Mouse (Mus musculus) midbrain, postnatal 0 days (tissue): ENCODE measurements around the gene Zfp763. TPM values are rescaled to one million over a fixed set of nuclear protein-coding genes. Genes with fewer than 3 reads are reported as not detected.

ENCODE experiments used
- ATAC-seq: fragments of 200-750 bp; cut with Nextera tagmentation; 2 replicates; pipeline ENCODE4 v1.8.0; 2017; ENCODE audit warnings: moderate number of reproducible peaks, mild to moderate bottlenecking, moderate TSS enrichment, moderate library complexity; ENCODE audit not compliant: low FRiP score
- DNase-seq: peaks from one replicate; pipeline ENCODE4 v3.0.0-alpha.2; 2015; ENCODE audit warnings: low spot score
- H3K27ac ChIP-seq: fragments of 300-500 bp; sonication (generic); 2 replicates; pipeline ENCODE4 v1.5.1; 2014; ENCODE audit warnings: low read depth, mild to moderate bottlenecking, low read length, mixed read lengths
- H3K27me3 ChIP-seq: fragments of 300-500 bp; sonication (generic); 2 replicates; pipeline ENCODE4 v1.6.1; 2014; ENCODE audit warnings: low read length, control low read depth, mixed read lengths; ENCODE audit not compliant: insufficient read depth
- H3K36me3 ChIP-seq: fragments of 300-500 bp; sonication (generic); 2 replicates; pipeline ENCODE4 v1.6.1; 2014; ENCODE audit warnings: low read length, control low read depth, mixed read lengths; ENCODE audit not compliant: insufficient read depth
- H3K4me1 ChIP-seq: fragments of 300-500 bp; sonication (generic); 2 replicates; pipeline ENCODE4 v1.6.1; 2014; ENCODE audit warnings: mild to moderate bottlenecking, control low read depth, antibody characterized with exemption, low read length, mixed read lengths; ENCODE audit not compliant: insufficient read depth
- H3K4me2 ChIP-seq: fragments of 300-500 bp; sonication (generic); 2 replicates; pipeline ENCODE4 v1.6.1; 2014; ENCODE audit warnings: low read depth, mild to moderate bottlenecking, low read length, mixed read lengths; ENCODE audit not compliant: poor library complexity, severe bottlenecking
- H3K4me3 ChIP-seq: fragments of 300-500 bp; sonication (generic); 2 replicates; pipeline ENCODE4 v1.5.1; 2014; ENCODE audit warnings: low read depth, mild to moderate bottlenecking, low read length, moderate library complexity
- H3K9ac ChIP-seq: fragments of 300-500 bp; sonication (generic); replicated peaks from 2 replicates; pipeline ENCODE4 v1.6.1; 2014; ENCODE audit warnings: mild to moderate bottlenecking, low read length, moderate library complexity, mixed read lengths; ENCODE audit not compliant: poor library complexity, severe bottlenecking
- H3K9me3 ChIP-seq: fragments of 300-500 bp; sonication (generic); 2 replicates; pipeline ENCODE4 v1.6.1; 2016; ENCODE audit warnings: low read length, control low read depth
- CTCF ChIP-seq: IDR thresholded peaks from 2 replicates; pipeline ENCODE4 v1.5.1; 2016; ENCODE audit warnings: antibody characterized with exemption, mild to moderate bottlenecking
- WGBS: fragments of 180-500 bp; shearing (Covaris S2); extraction: QIAGEN DNeasy Blood & Tissue Kit; methylation state at CpG from one replicate; pipeline ENCODE4 v1.1.7; 2014; 5-methylcytosine and 5-hydroxymethylcytosine counted together
- polyA plus RNA-seq: library from polyadenylated mRNA; unstranded; fragments of >200 nt; fragmentation: Nextera tagmentation; extraction: Ambion mirVana; gene quantifications from 2 replicates; pipeline ENCODE4 v1.2.1, GENCODE M21; 2015
- total RNA-seq: library from RNA; depleted of rRNA; stranded (reverse); fragments of >200 nt; gene quantifications from 2 replicates; pipeline ENCODE4 v1.2.3, GENCODE M21; 2014

Gene Zfp763
- total and polyA plus RNA-seq, 2 experiments from 2014 or later, result 10.8 to 18.2 TPM

GRCm38 (mm10) chr17:33008337-33008736, 24.9 kb downstream of the Zfp763 start:
- no peaks in the 10 kb centered on the region for H3K4me1 ChIP-seq
- no peak overlapping the region for H3K27ac ChIP-seq
- H3K9ac ChIP-seq, result no peak overlapping the region
- H3K36me3 ChIP-seq, result peaks cover 18% of the 10 kb centered on the region
- H3K27me3 ChIP-seq, result no peaks in the 10 kb centered on the region
- peaks cover 14% of the 10 kb centered on the region; the same call in 1 of the 2 replicates for H3K9me3 ChIP-seq
- no peak for DNase-seq
- TF ChIP-seq CTCF, result no peak
- 53% methylated on average over 9 of the region's 9 CpGs for WGBS
- no peak overlapping the region for H3K4me3 ChIP-seq
- no peak overlapping the region for H3K4me2 ChIP-seq
- ATAC-seq, result no peak

GRCm38 (mm10) chr17:32998492-32998891, 34.7 kb downstream of the Zfp763 start:
- WGBS, result 95% methylated on average over 2 of the region's 2 CpGs
- Histone ChIP-seq H3K4me1 (peaks cover 4% of the 10 kb centered on the region; the same call in 1 of the 2 replicates), H3K9ac (no peak overlapping the region), H3K9me3 (peaks cover 15% of the 10 kb centered on the region), H3K27ac (no peak overlapping the region), H3K36me3 (peaks cover 25% of the 10 kb centered on the region), H3K4me2 (no peak overlapping the region), H3K27me3 (no peaks in the 10 kb centered on the region), H3K4me3 (no peak overlapping the region)
- no peak for TF ChIP-seq CTCF
- ATAC-seq, result no peak
- DNase-seq, result no peak

- Histone ChIP-seq H3K4me2 (peak within 1 kb of the TSS; percentile 83), H3K27ac (peak within 1 kb of the TSS; percentile 88), H3K36me3 (peaks cover 4% of the 10 kb centered on the region; the same call in 1 of the 2 replicates), H3K9me3 (no peaks in the 10 kb centered on the region), H3K27me3 (no peaks in the 10 kb centered on the region), H3K4me3 (peak within 1 kb of the TSS; percentile 73), H3K9ac (peak within 1 kb of the TSS; percentile 84), H3K4me1 (peaks cover 4% of the 10 kb centered on the region; the same call in 1 of the 2 replicates)
- TF ChIP-seq CTCF, result peak; percentile 25; the same call in 1 of the 2 replicates
- WGBS, result 2% methylated on average over 21 of the region's 21 CpGs
- DNase-seq, result peak; percentile 96
- ATAC-seq, result peak; percentile 98
These were observed 40.3 kb downstream of the Zfp763 start, which contains the start of gene Zfp952 for GRCm38 (mm10) chr17:32992699-32993474. Gene Zfp952 (plus strand): TSS chr17:32993129.

GRCm38 (mm10) chr17:32991965-32992698, 41.1 kb downstream of the Zfp763 start:
- Histone ChIP-seq H3K27ac (peak overlapping the region; percentile 88; the same call in 1 of the 2 replicates), H3K27me3 (no peaks in the 10 kb centered on the region), H3K36me3 (peaks cover 4% of the 10 kb centered on the region; the same call in 1 of the 2 replicates), H3K9me3 (no peaks in the 10 kb centered on the region), H3K4me2 (peak overlapping the region; percentile 83), H3K4me3 (peak overlapping the region; percentile 73), H3K9ac (no peak overlapping the region; the same call in 1 of the 2 replicates), H3K4me1 (peaks cover 4% of the 10 kb centered on the region; the same call in 1 of the 2 replicates)
- WGBS, result 61% methylated on average over 12 of the region's 12 CpGs
- ATAC-seq (no peak), DNase-seq (peak; percentile 22)
- TF ChIP-seq CTCF, result peak; percentile 52

- Histone ChIP-seq H3K27me3 (no peaks in the 10 kb centered on the region), H3K4me3 (no peak overlapping the region), H3K9me3 (no peaks in the 10 kb centered on the region), H3K4me1 (no peaks in the 10 kb centered on the region), H3K4me2 (no peak overlapping the region), H3K9ac (no peak overlapping the region), H3K36me3 (no peaks in the 10 kb centered on the region), H3K27ac (no peak overlapping the region)
- DNase-seq (no peak), ATAC-seq (no peak)
- TF ChIP-seq CTCF, result no peak
- WGBS, result 73% methylated on average over 4 of the region's 4 CpGs
These were observed 46.9 kb downstream of the Zfp763 start for GRCm38 (mm10) chr17:32986301-32986700.
